Comparison of ENCODE assay signal across 8 mouse cellular contexts in the genomic region with DNA sequence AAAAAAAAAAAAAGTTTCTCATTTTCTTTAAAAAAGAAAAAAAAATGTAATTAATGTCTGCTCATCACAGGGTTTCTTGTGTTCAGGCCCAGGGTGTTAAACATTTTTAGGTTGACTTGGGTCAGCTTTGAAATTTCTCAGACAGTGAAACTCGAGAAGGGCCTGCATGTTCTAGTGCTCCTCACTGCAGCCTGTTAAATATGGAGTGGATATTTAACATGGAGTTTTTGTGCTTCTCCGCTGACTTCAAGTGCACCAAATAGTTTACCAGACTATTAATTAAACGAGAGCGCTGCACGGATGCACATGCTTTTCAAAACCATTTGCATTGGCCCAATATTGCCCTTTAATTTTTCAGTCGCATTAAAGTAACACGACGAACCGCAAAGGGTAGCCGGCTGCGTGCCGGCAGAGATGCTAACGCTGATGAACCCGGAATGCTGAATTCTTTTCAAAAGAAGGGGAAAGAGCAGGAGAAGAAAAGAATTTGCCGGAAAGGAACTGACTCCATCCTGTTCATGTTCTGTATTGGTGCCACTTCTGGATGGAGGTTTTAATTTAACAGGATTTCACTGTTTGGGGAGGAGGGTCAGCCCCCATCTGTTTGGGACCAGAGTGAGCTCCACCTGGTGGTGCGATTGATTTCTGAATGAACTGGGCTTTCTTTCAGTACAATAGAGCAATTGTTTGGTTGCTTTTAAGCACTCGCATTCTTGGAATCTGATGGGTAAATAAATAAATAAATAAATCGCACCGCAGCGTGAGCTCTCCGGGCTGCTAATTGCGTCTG.
DNase-seq lines count a peak whose midpoint lies in the region; ATAC-seq and TF ChIP-seq lines count a peak whose summit lies in the region.

No protein-coding gene starts in this region.

- no peak for ATAC-seq in embryonic facial prominence, embryonic 13.5 days (ENCODE audit: insufficient number of reproducible peaks, insufficient read depth, low FRiP score, low TSS enrichment, low read depth)
- no peak for ATAC-seq in intestine, embryonic 15.5 days
- peak; percentile 61 for ATAC-seq in midbrain, embryonic 13.5 days

- DNase-seq in gastrocnemius, adult 2 months = no peak
- DNase-seq in gastrocnemius, adult 8-10 months (ENCODE audit: low spot score in 2 of 2) = no peak
- DNase-seq in spleen, postnatal 10 days (ENCODE audit: low spot score in 2 of 2) = no peak
- DNase-seq in gastrocnemius, postnatal 4 days (ENCODE audit: low spot score in 2 of 2) = no peak

- peak overlapping the region; percentile 62 for H3K4me2 ChIP-seq in embryonic facial prominence, embryonic 13.5 days
- peak overlapping the region; percentile 41 for H3K4me2 ChIP-seq in intestine, embryonic 15.5 days (replicated peaks)
- H3K4me2 ChIP-seq in midbrain, embryonic 13.5 days (replicated peaks) = peak overlapping the region; percentile 58

- peak overlapping the region; percentile 36; the same call in 1 of the 2 replicates for H3K9ac ChIP-seq in embryonic facial prominence, embryonic 13.5 days
- H3K9ac ChIP-seq in intestine, embryonic 15.5 days = no peak overlapping the region
- peak overlapping the region; percentile 61 for H3K9ac ChIP-seq in midbrain, embryonic 13.5 days (replicated peaks)

- peaks cover 4% of the 10 kb centered on the region; the same call in 1 of the 2 replicates for H3K4me1 ChIP-seq in E14TG2a.4 (replicated peaks; ENCODE audit: low read depth, low read length)
- H3K4me1 ChIP-seq in embryonic facial prominence, embryonic 13.5 days = peaks cover 28% of the 10 kb centered on the region
- no peaks in the 10 kb centered on the region for H3K4me1 ChIP-seq in intestine, embryonic 15.5 days (replicated peaks)
- peaks cover 14% of the 10 kb centered on the region for H3K4me1 ChIP-seq in midbrain, embryonic 13.5 days (replicated peaks)

- no peaks in the 10 kb centered on the region for H3K36me3 ChIP-seq in E14TG2a.4 (ENCODE audit: insufficient read depth, low read length)
- H3K36me3 ChIP-seq in embryonic facial prominence, embryonic 13.5 days = no peaks in the 10 kb centered on the region
- no peaks in the 10 kb centered on the region for H3K36me3 ChIP-seq in intestine, embryonic 15.5 days
- no peaks in the 10 kb centered on the region for H3K36me3 ChIP-seq in midbrain, embryonic 13.5 days

- no peak overlapping the region for H3K27ac ChIP-seq in gastrocnemius, adult 2 months
- no peak overlapping the region for H3K27ac ChIP-seq in embryonic facial prominence, embryonic 13.5 days
- no peak overlapping the region for H3K27ac ChIP-seq in intestine, embryonic 15.5 days
- H3K27ac ChIP-seq in midbrain, embryonic 13.5 days = peak overlapping the region; percentile 30; the same call in 1 of the 2 replicates

- H3K4me3 ChIP-seq in gastrocnemius, adult 2 months = peak overlapping the region; percentile 27
- H3K4me3 ChIP-seq in E14TG2a.4 (replicated peaks; ENCODE audit: low read length) = no peak overlapping the region
- peak overlapping the region; percentile 22 for H3K4me3 ChIP-seq in embryonic facial prominence, embryonic 13.5 days
- H3K4me3 ChIP-seq in intestine, embryonic 15.5 days (replicated peaks) = no peak overlapping the region
- peak overlapping the region; percentile 39 for H3K4me3 ChIP-seq in midbrain, embryonic 13.5 days (replicated peaks)

- intact Hi-C loops in gastrocnemius, adult 2 months (cut with DNase I) = no loop called here

- 15% methylated on average over 22 of the region's 22 CpGs for WGBS in embryonic facial prominence, embryonic 13.5 days
- 33% methylated on average over 22 of the region's 22 CpGs for WGBS in intestine, embryonic 15.5 days
- WGBS in midbrain, embryonic 13.5 days = 15% methylated on average over 22 of the region's 22 CpGs

- H3K27me3 ChIP-seq in E14TG2a.4 (ENCODE audit: insufficient read depth, low read length) = peaks cover 29% of the 10 kb centered on the region
- H3K27me3 ChIP-seq in embryonic facial prominence, embryonic 13.5 days = peaks cover 13% of the 10 kb centered on the region
- H3K27me3 ChIP-seq in intestine, embryonic 15.5 days (replicated peaks) = no peaks in the 10 kb centered on the region
- H3K27me3 ChIP-seq in midbrain, embryonic 13.5 days = 0 out of 2 replicates have a peak, but pooled peaks cover 12% of the 10 kb centered on the region

- peak; percentile 32 for TF ChIP-seq CTCF in gastrocnemius, adult 2 months (IDR thresholded peaks at IDR 0.05)
- peak; percentile 28 for TF ChIP-seq CTCF in E14TG2a.4 (conservative IDR thresholded peaks at IDR 0.05; ENCODE audit: low read length)

- no peaks in the 10 kb centered on the region for H3K9me3 ChIP-seq in E14TG2a.4 (ENCODE audit: low read length)
- H3K9me3 ChIP-seq in embryonic facial prominence, embryonic 13.5 days = no peaks in the 10 kb centered on the region
- H3K9me3 ChIP-seq in intestine, embryonic 15.5 days = no peaks in the 10 kb centered on the region
- H3K9me3 ChIP-seq in midbrain, embryonic 13.5 days = no peaks in the 10 kb centered on the region

Comparison
In these comparisons a context has a peak if more than half of its experiments do, and no peak if none do; other contexts are left out.
1. H3K4me3 ChIP-seq: peak in gastrocnemius, adult 2 months (single experiment), embryonic facial prominence, embryonic 13.5 days (single experiment) and midbrain, embryonic 13.5 days (single experiment); none in E14TG2a.4 (single experiment) and intestine, embryonic 15.5 days (single experiment).
2. Peak in every context shown above with its lines, with median percentiles within 50 percentile points of each other: H3K4me2 ChIP-seq.